Mouse (Mus musculus) thymus, adult 2 months (tissue): ENCODE measurements around the gene Sdhaf4.

Experiments used
- CTCF ChIP-seq: fragments of 200-500 bp; IDR thresholded peaks from 2 replicates; pipeline ENCODE4 v1.5.1; 2012; ENCODE audit warnings: mild to moderate bottlenecking, control low read depth, low read length, moderate library complexity, borderline replicate concordance; ENCODE audit not compliant: control insufficient read depth, poor library complexity, insufficient read depth; ENCODE audit errors: extremely low read depth
- POLR2A ChIP-seq: fragments of 200-500 bp; IDR thresholded peaks from 2 replicates; pipeline ENCODE4 v1.6.1; 2012; ENCODE audit warnings: mild to moderate bottlenecking, low read length, control low read depth, moderate library complexity; ENCODE audit not compliant: control insufficient read depth, poor library complexity, insufficient read depth; ENCODE audit errors: extremely low read depth

- no peak for TF ChIP-seq POLR2A
- no peak for TF ChIP-seq CTCF
Observed at GRCm38 (mm10) chr1:23948778-23949699, 56.4 kb downstream of the Sdhaf4 start.
